ENCODE assay signal across 21 mouse cellular contexts in genomic region chr14:29030519-29030918, GRCm38 (mm10). TPM values are rescaled to one million over a fixed set of nuclear protein-coding genes. Genes with fewer than 3 reads are reported as not detected.
DNase-seq lines count a peak whose midpoint lies in the region; ATAC-seq lines count a peak whose summit lies in the region.
"Had no signal": no experiment of that assay in that cellular context is flagged by ENCODE, and none has a peak within 500 bp of the region (broad histone marks: within the 10 kb centered on the region; RNA-seq: fewer than 3 reads in every experiment).

No protein-coding gene starts in this region.

- 38% methylated on average over 9 of the region's 9 CpGs for WGBS in forebrain, embryonic 15.5 days
- 83% methylated on average over 9 of the region's 9 CpGs for WGBS in forebrain, embryonic 10.5 days
- WGBS in hindbrain, embryonic 10.5 days = 83% methylated on average over 9 of the region's 9 CpGs
- WGBS in hindbrain, embryonic 12.5 days = 59% methylated on average over 9 of the region's 9 CpGs

- H3K4me3 ChIP-seq in forebrain, embryonic 15.5 days = no peak overlapping the region
- H3K4me3 ChIP-seq in forebrain, embryonic 10.5 days = no peak overlapping the region
- H3K4me3 ChIP-seq in hindbrain, embryonic 10.5 days = no peak overlapping the region
- no peak overlapping the region for H3K4me3 ChIP-seq in hindbrain, embryonic 12.5 days
- H3K4me3 ChIP-seq: heart, embryonic 15.5 days; limb, embryonic 10.5 days; neural tube, embryonic 12.5 days had no signal

- no peak overlapping the region for H3K4me2 ChIP-seq in forebrain, embryonic 15.5 days (replicated peaks)
- no peak overlapping the region for H3K4me2 ChIP-seq in hindbrain, embryonic 12.5 days (replicated peaks)
- H3K4me2 ChIP-seq: heart, embryonic 15.5 days; neural tube, embryonic 12.5 days had no signal

- no peak overlapping the region for H3K9ac ChIP-seq in forebrain, embryonic 15.5 days (replicated peaks)
- no peak overlapping the region for H3K9ac ChIP-seq in hindbrain, embryonic 12.5 days
- H3K9ac ChIP-seq: heart, embryonic 15.5 days; liver, embryonic 14.5 days; neural tube, embryonic 12.5 days had no signal

- peaks cover 31% of the 10 kb centered on the region for H3K4me1 ChIP-seq in forebrain, embryonic 15.5 days
- H3K4me1 ChIP-seq in forebrain, embryonic 10.5 days = peaks cover 17% of the 10 kb centered on the region; the same call in 1 of the 2 replicates
- peaks cover 22% of the 10 kb centered on the region for H3K4me1 ChIP-seq in hindbrain, embryonic 10.5 days (replicated peaks)
- peaks cover 22% of the 10 kb centered on the region for H3K4me1 ChIP-seq in hindbrain, embryonic 12.5 days
- H3K4me1 ChIP-seq: neural tube, embryonic 12.5 days had no signal

- no peaks in the 10 kb centered on the region for H3K9me3 ChIP-seq in forebrain, embryonic 15.5 days
- no peaks in the 10 kb centered on the region for H3K9me3 ChIP-seq in forebrain, embryonic 10.5 days
- no peaks in the 10 kb centered on the region for H3K9me3 ChIP-seq in hindbrain, embryonic 10.5 days
- H3K9me3 ChIP-seq in hindbrain, embryonic 12.5 days (replicated peaks) = no peaks in the 10 kb centered on the region
- H3K9me3 ChIP-seq: heart, embryonic 15.5 days; limb, embryonic 10.5 days; neural tube, embryonic 12.5 days had no signal

- no peaks in the 10 kb centered on the region for H3K27me3 ChIP-seq in forebrain, embryonic 15.5 days
- peaks cover 44% of the 10 kb centered on the region for H3K27me3 ChIP-seq in forebrain, embryonic 10.5 days (ENCODE audit: poor library complexity, severe bottlenecking)
- no peaks in the 10 kb centered on the region for H3K27me3 ChIP-seq in hindbrain, embryonic 10.5 days (ENCODE audit: insufficient read depth, poor library complexity, severe bottlenecking)
- no peaks in the 10 kb centered on the region for H3K27me3 ChIP-seq in hindbrain, embryonic 12.5 days
- H3K27me3 ChIP-seq: heart, embryonic 15.5 days; neural tube, embryonic 12.5 days had no signal

- H3K36me3 ChIP-seq in forebrain, embryonic 15.5 days = no peaks in the 10 kb centered on the region
- no peaks in the 10 kb centered on the region for H3K36me3 ChIP-seq in forebrain, embryonic 10.5 days (replicated peaks)
- no peaks in the 10 kb centered on the region for H3K36me3 ChIP-seq in hindbrain, embryonic 10.5 days
- no peaks in the 10 kb centered on the region for H3K36me3 ChIP-seq in hindbrain, embryonic 12.5 days
- H3K36me3 ChIP-seq: heart, embryonic 15.5 days; limb, embryonic 10.5 days; neural tube, embryonic 12.5 days had no signal

- ATAC-seq in forebrain, embryonic 15.5 days (replicated peaks) = no peak
- no peak for ATAC-seq in hindbrain, embryonic 12.5 days (ENCODE audit: low FRiP score)

- peak overlapping the region; percentile 80 for H3K27ac ChIP-seq in forebrain, embryonic 15.5 days (replicated peaks)
- no peak overlapping the region for H3K27ac ChIP-seq in forebrain, embryonic 10.5 days
- 0 out of 2 replicates have a peak overlapping the region, but pooled peaks have one; percentile 0 for H3K27ac ChIP-seq in hindbrain, embryonic 10.5 days
- no peak overlapping the region for H3K27ac ChIP-seq in hindbrain, embryonic 12.5 days
- H3K27ac ChIP-seq: heart, embryonic 15.5 days; limb, embryonic 10.5 days; liver, embryonic 14.5 days; neural tube, embryonic 12.5 days had no signal

- no peak for DNase-seq in forebrain, embryonic 10.5 days (ENCODE audit: extremely low spot score, low spot score)
- no peak for DNase-seq in hindbrain, embryonic 10.5 days (ENCODE audit: low spot score)
- peak; percentile 63 for DNase-seq in brain, adult 2 months (ENCODE audit: low read depth, low spot score)
- peak; percentile 16 for DNase-seq in fat pad, adult 2 months (ENCODE audit: extremely low read depth, low read depth, low spot score)
- DNase-seq in lung, postnatal 36 days = no peak
- no peak for DNase-seq in ovary, postnatal 14 days (ENCODE audit: low spot score)
- DNase-seq: cerebellum, adult 18-20 months; kidney, adult 9 months; kidney, postnatal 4 days; layer of hippocampus, postnatal 36 days; lung, postnatal 10 days; right cerebral cortex, postnatal 4 days; thymus, adult 18-20 months had no signal

RNA-seq across cellular contexts. Expression of gene Lrtm1, which starts 12.5 kb away (rescaled TPM):
- 0.18 and 0.33 TPM in 2 replicates for polyA plus RNA-seq in forebrain, embryonic 15.5 days (2015; fragmentation: Nextera tagmentation; extraction: Ambion mirVana)
- 0.76 and 1.3 TPM in 2 replicates for polyA plus RNA-seq in forebrain, embryonic 10.5 days (2016; fragmentation: Nextera tagmentation; extraction: Ambion mirVana)
- polyA plus RNA-seq in hindbrain, embryonic 10.5 days (2016; fragmentation: Nextera tagmentation; extraction: Ambion mirVana) = 0.86 and 1.7 TPM in 2 replicates
- 0.49 and 0.86 TPM in 2 replicates for polyA plus RNA-seq in hindbrain, embryonic 12.5 days (2016; fragmentation: Nextera tagmentation; extraction: Ambion mirVana)
- polyA plus RNA-seq: C2C12; cortical plate, adult 2 months; limb, embryonic 10.5 days had no signal

Comparison
In these comparisons a context has a peak if more than half of its experiments do, and no peak if none do; other contexts are left out.
1. H3K27ac ChIP-seq: peak in forebrain, embryonic 15.5 days (single experiment) and hindbrain, embryonic 10.5 days (single experiment); none in forebrain, embryonic 10.5 days (single experiment) and hindbrain, embryonic 12.5 days (single experiment).
2. DNase-seq: peak in brain, adult 2 months (single experiment) and fat pad, adult 2 months (single experiment); none in forebrain, embryonic 10.5 days (single experiment), hindbrain, embryonic 10.5 days (single experiment), lung, postnatal 36 days (single experiment) and ovary, postnatal 14 days (single experiment).